Mouse (Mus musculus) forebrain, embryonic 12.5 days (tissue): Measurements from ENCODE around the gene Npr2. TPM values are rescaled to one million over a fixed set of nuclear protein-coding genes. Genes with fewer than 3 reads are reported as not detected.
"Not testable (repeated sequence)": the region's sequence is repeated elsewhere in the genome, so short reads cannot be mapped to it uniquely, and the experiment has no call there.

ENCODE experiments used
- ATAC-seq: fragments of 200-750 bp; cut with Nextera tagmentation; 2 replicates; pipeline ENCODE4 v1.8.0; 2017; ENCODE audit warnings: moderate TSS enrichment; ENCODE audit not compliant: low FRiP score
- H3K27ac ChIP-seq: fragments of 300-500 bp; sonication (generic); 2 replicates; pipeline ENCODE4 v1.5.1; 2016; ENCODE audit warnings: mild to moderate bottlenecking
- H3K27me3 ChIP-seq: fragments of 300-500 bp; sonication (generic); 2 replicates; pipeline ENCODE4 v1.6.1; 2016; ENCODE audit warnings: mild to moderate bottlenecking
- H3K36me3 ChIP-seq: fragments of 300-500 bp; sonication (generic); replicated peaks from 2 replicates; pipeline ENCODE4 v1.6.1; 2016; ENCODE audit warnings: mild to moderate bottlenecking
- H3K4me1 ChIP-seq: fragments of 300-500 bp; sonication (generic); 2 replicates; pipeline ENCODE4 v1.6.1; 2016
- H3K4me2 ChIP-seq: fragments of 300-500 bp; sonication (generic); 2 replicates; pipeline ENCODE4 v1.6.1; 2016; ENCODE audit warnings: mild to moderate bottlenecking, moderate library complexity
- H3K4me3 ChIP-seq: fragments of 300-500 bp; sonication (generic); replicated peaks from 2 replicates; pipeline ENCODE4 v1.5.1; 2016; ENCODE audit warnings: mild to moderate bottlenecking
- H3K9ac ChIP-seq: fragments of 300-500 bp; sonication (generic); 2 replicates; pipeline ENCODE4 v1.6.1; 2016; ENCODE audit warnings: mild to moderate bottlenecking
- H3K9me3 ChIP-seq: fragments of 300-500 bp; sonication (generic); 2 replicates; pipeline ENCODE4 v1.6.1; 2016
- WGBS: fragments of 180-500 bp; shearing (Covaris S2); methylation state at CpG from one replicate; pipeline ENCODE4 v1.1.7; 2016; 5-methylcytosine and 5-hydroxymethylcytosine counted together
- polyA plus RNA-seq: library from polyadenylated mRNA; unstranded; fragments of >200 nt; fragmentation: Nextera tagmentation; extraction: Ambion mirVana; gene quantifications from 2 replicates; pipeline ENCODE4 v1.2.1, GENCODE M21; 2016

The Npr2 gene
- polyA plus RNA-seq, result 11.6 and 14.9 TPM in 2 replicates

- Histone ChIP-seq H3K27ac (peak within 1 kb of the TSS; percentile 78), H3K9me3 (0 out of 2 replicates have a peak, but pooled peaks cover 2% of the 10 kb centered on the region), H3K4me2 (peak within 1 kb of the TSS; percentile 94), H3K4me1 (peaks cover 37% of the 10 kb centered on the region), H3K36me3 (no peaks in the 10 kb centered on the region), H3K9ac (peak within 1 kb of the TSS; percentile 90), H3K27me3 (peaks cover 12% of the 10 kb centered on the region), H3K4me3 (peak within 1 kb of the TSS; percentile 65)
- 2% methylated on average over 24 of the region's 70 CpGs for WGBS
- peak; percentile 60 for ATAC-seq
Observed at GRCm38 (mm10) chr4:43631046-43631955, at the start of gene Npr2. TSS of gene Npr2 (plus strand) at chr4:43631935.

- Histone ChIP-seq H3K36me3 (peaks cover 47% of the 10 kb centered on the region), H3K9ac (no peak overlapping the region), H3K27me3 (no peaks in the 10 kb centered on the region), H3K4me2 (no peak overlapping the region), H3K4me3 (no peak overlapping the region), H3K4me1 (peaks cover 21% of the 10 kb centered on the region), H3K9me3 (no peaks in the 10 kb centered on the region), H3K27ac (no peak overlapping the region)
- WGBS, result 91% methylated on average over 5 of the region's 5 CpGs
- no peak for ATAC-seq
Observed at GRCm38 (mm10) chr4:43582241-43582640, 49.5 kb upstream of the Npr2 start.

GRCm38 (mm10) chr4:43583421-43583820, 48.3 kb upstream of the Npr2 start:
- WGBS, result 84% methylated on average over 7 of the region's 7 CpGs
- Histone ChIP-seq H3K4me3 (no peak overlapping the region), H3K9ac (no peak overlapping the region), H3K27ac (no peak overlapping the region), H3K36me3 (peaks cover 47% of the 10 kb centered on the region), H3K9me3 (no peaks in the 10 kb centered on the region), H3K27me3 (no peaks in the 10 kb centered on the region), H3K4me2 (no peak overlapping the region), H3K4me1 (peaks cover 14% of the 10 kb centered on the region)
- ATAC-seq, result no peak

GRCm38 (mm10) chr4:43584444-43585416, 47.0 kb upstream of the Npr2 start, which contains the start of gene Msmp:
TSS of gene Msmp (minus strand) at chr4:43584494.
- Histone ChIP-seq H3K9ac (no peak within 1 kb of the TSS), H3K36me3 (peaks cover 47% of the 10 kb centered on the region), H3K27me3 (no peaks in the 10 kb centered on the region), H3K4me1 (peaks cover 7% of the 10 kb centered on the region), H3K27ac (no peak within 1 kb of the TSS), H3K4me2 (no peak within 1 kb of the TSS), H3K4me3 (no peak within 1 kb of the TSS), H3K9me3 (no peaks in the 10 kb centered on the region)
- 72% methylated on average over 12 of the region's 12 CpGs for WGBS
- no peak for ATAC-seq

- WGBS, result 53% methylated on average over 10 of the region's 10 CpGs
- H3K4me1 ChIP-seq, result 0 out of 2 replicates have a peak, but pooled peaks cover 5% of the 10 kb centered on the region
- no peak overlapping the region for H3K4me2 ChIP-seq
- no peak overlapping the region for H3K4me3 ChIP-seq
- H3K36me3 ChIP-seq, result peaks cover 43% of the 10 kb centered on the region
- H3K9me3 ChIP-seq, result no peaks in the 10 kb centered on the region
- H3K27me3 ChIP-seq, result no peaks in the 10 kb centered on the region
- no peak overlapping the region for H3K9ac ChIP-seq
- no peak for ATAC-seq
- no peak overlapping the region for H3K27ac ChIP-seq
Observed at GRCm38 (mm10) chr4:43585682-43586081, 46.1 kb upstream of the Npr2 start.

- Histone ChIP-seq H3K4me1 (0 out of 2 replicates have a peak, but pooled peaks cover 5% of the 10 kb centered on the region), H3K4me2 (no peak overlapping the region), H3K36me3 (peaks cover 36% of the 10 kb centered on the region), H3K4me3 (no peak overlapping the region), H3K27me3 (no peaks in the 10 kb centered on the region), H3K9me3 (no peaks in the 10 kb centered on the region), H3K9ac (no peak overlapping the region), H3K27ac (no peak overlapping the region)
- no peak for ATAC-seq
- 80% methylated on average over 8 of the region's 8 CpGs for WGBS
Observed at GRCm38 (mm10) chr4:43586411-43586810, 45.3 kb upstream of the Npr2 start.

GRCm38 (mm10) chr4:43587681-43588080, 44.1 kb upstream of the Npr2 start:
- WGBS, result 70% methylated on average over 7 of the region's 7 CpGs
- no peak overlapping the region for H3K9ac ChIP-seq
- H3K27me3 ChIP-seq, result no peaks in the 10 kb centered on the region
- H3K4me3 ChIP-seq, result no peak overlapping the region
- H3K4me2 ChIP-seq, result no peak overlapping the region
- H3K27ac ChIP-seq, result no peak overlapping the region
- H3K36me3 ChIP-seq, result peaks cover 23% of the 10 kb centered on the region
- ATAC-seq, result no peak
- H3K9me3 ChIP-seq, result no peaks in the 10 kb centered on the region
- 0 out of 2 replicates have a peak, but pooled peaks cover 5% of the 10 kb centered on the region for H3K4me1 ChIP-seq

- WGBS, result 94% methylated on average over 5 of the region's 5 CpGs
- Histone ChIP-seq H3K4me1 (0 out of 2 replicates have a peak, but pooled peaks cover 2% of the 10 kb centered on the region), H3K27me3 (no peaks in the 10 kb centered on the region), H3K36me3 (no peaks in the 10 kb centered on the region), H3K4me2 (no peak overlapping the region), H3K4me3 (no peak overlapping the region), H3K9ac (no peak overlapping the region), H3K9me3 (no peaks in the 10 kb centered on the region), H3K27ac (no peak overlapping the region)
- no peak for ATAC-seq
Observed at GRCm38 (mm10) chr4:43591543-43591942, 40.2 kb upstream of the Npr2 start.

- Histone ChIP-seq H3K4me2 (no peak overlapping the region), H3K9ac (no peak overlapping the region), H3K4me1 (0 out of 2 replicates have a peak, but pooled peaks cover 2% of the 10 kb centered on the region), H3K4me3 (no peak overlapping the region), H3K27me3 (no peaks in the 10 kb centered on the region), H3K9me3 (no peaks in the 10 kb centered on the region), H3K27ac (no peak overlapping the region), H3K36me3 (no peaks in the 10 kb centered on the region)
- WGBS, result 72% methylated on average over 3 of the region's 3 CpGs
- ATAC-seq, result no peak
Observed at GRCm38 (mm10) chr4:43591961-43592360, 39.8 kb upstream of the Npr2 start.

- WGBS, result 76% methylated on average over 3 of the region's 3 CpGs
- H3K36me3 ChIP-seq, result no peaks in the 10 kb centered on the region
- H3K4me3 ChIP-seq, result no peak overlapping the region
- H3K4me1 ChIP-seq, result no peaks in the 10 kb centered on the region
- no peaks in the 10 kb centered on the region for H3K27me3 ChIP-seq
- no peak overlapping the region for H3K4me2 ChIP-seq
- no peak for ATAC-seq
- H3K9ac ChIP-seq, result no peak overlapping the region
- H3K9me3 ChIP-seq, result no peaks in the 10 kb centered on the region
- H3K27ac ChIP-seq, result no peak overlapping the region
Observed at GRCm38 (mm10) chr4:43593453-43593852, 38.3 kb upstream of the Npr2 start.

- not testable (repeated sequence) for ATAC-seq, H3K4me2 ChIP-seq, H3K4me1 ChIP-seq, H3K9ac ChIP-seq, H3K9me3 ChIP-seq, H3K4me3 ChIP-seq, H3K36me3 ChIP-seq, H3K27ac ChIP-seq, H3K27me3 ChIP-seq
- WGBS, result 80% methylated on average over 2 of the region's 2 CpGs
Observed at GRCm38 (mm10) chr4:43596597-43596996, 35.1 kb upstream of the Npr2 start.

- Histone ChIP-seq H3K27me3 (no peaks in the 10 kb centered on the region), H3K36me3 (no peaks in the 10 kb centered on the region), H3K4me2 (no peak overlapping the region), H3K4me3 (no peak overlapping the region), H3K9me3 (no peaks in the 10 kb centered on the region), H3K4me1 (no peaks in the 10 kb centered on the region), H3K27ac (no peak overlapping the region), H3K9ac (no peak overlapping the region)
- WGBS, result 86% methylated on average over 4 of the region's 4 CpGs
- ATAC-seq, result no peak
Observed at GRCm38 (mm10) chr4:43598200-43598599, 33.5 kb upstream of the Npr2 start.
